Mouse (Mus musculus): ENCODE measurements at regions not wholly inside any gene's neighbourhood (a gene's known extent, or its start where the extent isn't known, plus 50 kb on each side); places are given as distances from the start of the nearest gene placed in this dataset.
A peak's percentile ranks its signal among the peaks of the same experiment; 100 is the strongest.

DNA sequence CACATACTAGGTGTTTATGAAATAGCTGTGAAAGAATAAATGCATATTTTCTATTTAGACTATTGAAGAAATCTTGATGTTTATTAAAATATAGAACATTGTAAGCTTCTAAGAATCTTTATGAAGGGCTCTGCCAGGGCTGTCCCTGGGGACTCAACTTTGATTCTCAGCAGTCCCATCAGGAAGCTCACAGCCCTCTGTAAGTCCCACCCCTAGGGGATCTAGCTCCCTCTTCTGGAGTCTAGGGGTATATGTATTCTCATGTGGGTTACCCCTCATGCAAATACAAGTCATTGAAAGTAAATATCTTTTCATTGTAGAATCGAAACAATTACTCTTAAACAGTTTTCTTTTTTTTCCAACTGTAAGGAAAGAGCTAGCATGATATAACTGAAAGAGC lies 521.6 kb downstream of the Nfib start:
- Histone ChIP-seq H3K27me3 (no peaks in the 10 kb centered on the region), H3K9me3 (replicated peaks) (no peaks in the 10 kb centered on the region), H3K36me3 (no peaks in the 10 kb centered on the region), H3K27ac (no peak overlapping the region), H3K4me2 (no peak overlapping the region), H3K4me3 (replicated peaks) (no peak overlapping the region), H3K9ac (no peak overlapping the region), H3K4me1 (no peaks in the 10 kb centered on the region)
- no peak for ATAC-seq (replicated peaks; ENCODE audit: low FRiP score)
- 77% methylated on average over 1 of the region's 1 CpGs for WGBS

DNA sequence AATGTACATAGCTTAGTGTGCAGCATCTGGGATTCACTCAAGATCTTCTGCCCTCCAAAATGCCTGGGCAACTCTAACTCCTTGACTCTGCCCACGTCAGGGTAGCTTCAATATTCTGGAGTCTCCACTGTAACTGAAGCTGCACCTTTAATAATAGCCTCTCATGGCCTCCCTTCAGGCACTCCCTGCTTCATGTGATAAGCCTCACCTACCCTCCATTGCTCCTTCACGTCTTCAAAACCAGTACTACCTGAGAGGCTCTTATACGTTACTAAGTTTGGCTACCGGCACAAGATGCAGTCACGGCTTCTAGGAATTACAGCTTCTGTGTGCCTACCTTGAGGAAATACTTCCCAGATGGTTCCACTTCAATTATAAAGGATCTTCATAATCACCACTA lies 527.4 kb downstream of the Nfib start:
- H3K4me3 ChIP-seq (replicated peaks), result no peak overlapping the region
- no peak overlapping the region for H3K27ac ChIP-seq
- peaks cover 5% of the 10 kb centered on the region; the same call in 1 of the 2 replicates for H3K4me1 ChIP-seq
- H3K9me3 ChIP-seq (replicated peaks), result no peaks in the 10 kb centered on the region
- WGBS, result 90% methylated on average over 5 of the region's 5 CpGs
- no peaks in the 10 kb centered on the region for H3K27me3 ChIP-seq
- no peaks in the 10 kb centered on the region for H3K36me3 ChIP-seq
- H3K4me2 ChIP-seq, result no peak overlapping the region
- no peak overlapping the region for H3K9ac ChIP-seq
- ATAC-seq (replicated peaks; ENCODE audit: low FRiP score), result no peak

DNA sequence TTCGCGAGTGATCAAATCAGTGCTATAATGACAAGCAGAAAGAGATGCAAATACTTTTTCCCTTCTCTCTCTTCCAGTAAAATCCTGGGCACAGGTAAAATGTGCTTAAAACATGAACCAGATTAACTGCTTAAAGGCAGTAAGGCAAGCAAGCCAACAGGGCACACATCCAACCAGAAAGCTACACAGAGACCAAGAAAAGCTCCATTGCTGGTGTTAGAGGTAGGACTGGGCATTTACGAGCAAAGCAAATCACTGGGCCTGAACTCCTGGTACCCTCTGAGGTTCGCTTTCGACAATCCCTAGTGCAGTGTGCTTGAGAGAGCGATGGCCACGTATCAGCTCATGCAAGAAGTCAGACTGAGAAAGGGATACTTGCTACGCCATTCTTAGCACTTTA lies 528.8 kb downstream of the Nfib start:
- Histone ChIP-seq H3K36me3 (no peaks in the 10 kb centered on the region), H3K27me3 (no peaks in the 10 kb centered on the region), H3K9me3 (replicated peaks) (no peaks in the 10 kb centered on the region), H3K4me1 (peaks cover 5% of the 10 kb centered on the region; the same call in 1 of the 2 replicates), H3K27ac (no peak overlapping the region), H3K9ac (no peak overlapping the region), H3K4me2 (no peak overlapping the region), H3K4me3 (replicated peaks) (no peak overlapping the region)
- WGBS, result 90% methylated on average over 8 of the region's 8 CpGs
- no peak for ATAC-seq (replicated peaks; ENCODE audit: low FRiP score)

DNA sequence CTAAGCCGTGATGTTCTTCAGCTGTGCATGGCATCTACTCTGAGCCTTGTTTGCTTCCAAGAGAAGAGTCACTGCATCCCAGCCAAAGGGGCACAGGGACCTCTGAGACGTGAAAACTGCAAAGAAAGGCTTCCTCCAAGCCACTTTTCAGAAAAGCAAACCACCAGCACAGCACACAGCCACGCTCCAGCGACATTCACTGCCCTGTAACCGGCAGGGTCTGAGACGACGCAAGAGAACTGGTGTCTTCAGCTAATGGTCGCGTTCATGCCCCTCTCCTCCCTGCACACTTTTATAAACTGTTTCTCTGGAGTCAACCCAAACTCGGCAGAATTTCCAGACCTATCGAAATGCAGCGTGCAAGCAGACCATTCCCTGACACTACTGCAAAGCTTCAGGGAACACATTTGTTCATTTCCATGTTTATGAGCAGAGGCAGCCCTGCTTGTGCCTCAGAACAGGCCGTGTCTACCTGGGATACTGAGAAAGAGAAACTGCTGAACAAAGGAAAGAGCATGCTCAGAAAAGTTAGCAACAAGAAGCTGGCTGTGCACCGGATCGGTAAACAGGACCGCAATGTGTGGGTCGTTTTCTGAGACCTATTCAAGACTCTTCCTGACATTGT lies 532.0 kb downstream of the Nfib start:
- no peaks in the 10 kb centered on the region for H3K9me3 ChIP-seq (replicated peaks)
- H3K36me3 ChIP-seq, result no peaks in the 10 kb centered on the region
- 58% methylated on average over 17 of the region's 17 CpGs for WGBS
- H3K4me1 ChIP-seq, result peaks cover 9% of the 10 kb centered on the region; the same call in 1 of the 2 replicates
- H3K27ac ChIP-seq, result peak overlapping the region; percentile 7; the same call in 1 of the 2 replicates
- no peak overlapping the region for H3K9ac ChIP-seq
- no peak overlapping the region for H3K4me2 ChIP-seq
- no peak for ATAC-seq (replicated peaks; ENCODE audit: low FRiP score)
- H3K4me3 ChIP-seq (replicated peaks), result no peak overlapping the region
- 0 out of 2 replicates have a peak, but pooled peaks cover 4% of the 10 kb centered on the region for H3K27me3 ChIP-seq

DNA sequence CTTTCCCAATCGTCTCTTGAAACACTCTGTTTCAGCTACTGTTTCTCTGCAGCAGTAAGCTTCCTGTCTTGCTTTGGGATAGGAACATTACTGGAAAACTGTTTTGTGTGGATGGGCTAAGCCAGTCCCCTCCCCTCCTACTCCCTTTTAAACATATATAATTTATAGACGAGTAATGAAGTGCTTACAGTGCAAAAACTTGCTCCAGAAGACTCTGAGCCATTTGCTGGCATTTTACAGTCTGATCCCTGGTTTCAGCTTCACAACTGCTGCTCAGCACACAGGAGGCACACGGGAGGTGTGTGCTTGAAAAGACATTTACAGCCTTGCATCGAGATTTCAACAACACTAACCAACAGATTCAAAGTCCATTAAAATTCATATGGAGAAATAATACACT lies 534.6 kb downstream of the Nfib start:
- H3K4me3 ChIP-seq (replicated peaks), result no peak overlapping the region
- no peak overlapping the region for H3K9ac ChIP-seq
- H3K4me2 ChIP-seq, result no peak overlapping the region
- H3K9me3 ChIP-seq (replicated peaks), result no peaks in the 10 kb centered on the region
- H3K36me3 ChIP-seq, result no peaks in the 10 kb centered on the region
- WGBS, result 29% methylated on average over 4 of the region's 4 CpGs
- H3K4me1 ChIP-seq, result peaks cover 11% of the 10 kb centered on the region; the same call in 1 of the 2 replicates
- peaks cover 11% of the 10 kb centered on the region; the same call in 1 of the 2 replicates for H3K27me3 ChIP-seq
- ATAC-seq (replicated peaks; ENCODE audit: low FRiP score), result no peak
- no peak overlapping the region for H3K27ac ChIP-seq

- H3K4me1 ChIP-seq, result 0 out of 2 replicates have a peak, but pooled peaks cover 6% of the 10 kb centered on the region
- no peak overlapping the region for H3K4me2 ChIP-seq
- H3K4me3 ChIP-seq (replicated peaks), result no peak overlapping the region
- no peak overlapping the region for H3K27ac ChIP-seq
- no peaks in the 10 kb centered on the region for H3K9me3 ChIP-seq (replicated peaks)
- 63% methylated on average over 5 of the region's 5 CpGs for WGBS
- H3K27me3 ChIP-seq, result peaks cover 16% of the 10 kb centered on the region; the same call in 1 of the 2 replicates
- no peaks in the 10 kb centered on the region for H3K36me3 ChIP-seq
- no peak overlapping the region for H3K9ac ChIP-seq
- ATAC-seq (replicated peaks; ENCODE audit: low FRiP score), result no peak
These were observed 537.5 kb downstream of the Nfib start for GRCm38 (mm10) chr4:82168032-82168431.

- no peak overlapping the region for H3K9ac ChIP-seq
- H3K9me3 ChIP-seq (replicated peaks), result no peaks in the 10 kb centered on the region
- no peak overlapping the region for H3K4me2 ChIP-seq
- H3K27ac ChIP-seq, result no peak overlapping the region
- H3K4me3 ChIP-seq (replicated peaks), result no peak overlapping the region
- ATAC-seq (replicated peaks; ENCODE audit: low FRiP score), result no peak
- 77% methylated on average over 5 of the region's 5 CpGs for WGBS
- H3K4me1 ChIP-seq, result 0 out of 2 replicates have a peak, but pooled peaks cover 6% of the 10 kb centered on the region
- no peaks in the 10 kb centered on the region for H3K36me3 ChIP-seq
- H3K27me3 ChIP-seq, result peaks cover 20% of the 10 kb centered on the region
These were observed 538.2 kb downstream of the Nfib start for GRCm38 (mm10) chr4:82167396-82167795.

- peaks cover 24% of the 10 kb centered on the region for H3K27me3 ChIP-seq
- 91% methylated on average over 1 of the region's 1 CpGs for WGBS
- H3K9ac ChIP-seq, result no peak overlapping the region
- no peaks in the 10 kb centered on the region for H3K9me3 ChIP-seq (replicated peaks)
- ATAC-seq (replicated peaks; ENCODE audit: low FRiP score), result no peak
- H3K4me2 ChIP-seq, result no peak overlapping the region
- H3K27ac ChIP-seq, result no peak overlapping the region
- H3K4me3 ChIP-seq (replicated peaks), result no peak overlapping the region
- no peaks in the 10 kb centered on the region for H3K36me3 ChIP-seq
- H3K4me1 ChIP-seq, result 0 out of 2 replicates have a peak, but pooled peaks cover 6% of the 10 kb centered on the region
These were observed 538.7 kb downstream of the Nfib start for GRCm38 (mm10) chr4:82166826-82167225.

DNA sequence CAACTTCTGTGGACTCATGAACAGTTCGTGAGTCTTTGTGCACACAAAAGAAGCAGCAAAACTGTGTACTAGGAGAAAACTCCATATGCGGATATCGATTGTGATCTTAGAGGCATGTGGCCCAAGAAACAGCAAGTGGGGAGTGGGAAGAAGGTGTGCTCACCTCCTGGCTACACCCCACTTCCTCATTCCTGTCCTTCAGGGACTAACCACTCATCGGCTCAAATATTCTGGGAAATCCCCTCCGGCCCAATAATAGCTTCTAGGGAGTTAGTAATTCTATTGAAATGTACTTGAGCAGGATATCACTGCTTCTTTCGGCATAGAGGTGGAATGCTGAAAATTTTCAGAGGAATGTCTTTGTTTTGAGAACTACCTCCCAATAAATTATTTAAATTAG lies 539.5 kb downstream of the Nfib start:
- no peaks in the 10 kb centered on the region for H3K36me3 ChIP-seq
- no peaks in the 10 kb centered on the region for H3K9me3 ChIP-seq (replicated peaks)
- no peak overlapping the region for H3K9ac ChIP-seq
- 71% methylated on average over 6 of the region's 6 CpGs for WGBS
- no peak overlapping the region for H3K4me2 ChIP-seq
- H3K27ac ChIP-seq, result no peak overlapping the region
- ATAC-seq (replicated peaks; ENCODE audit: low FRiP score), result no peak
- H3K4me1 ChIP-seq, result 0 out of 2 replicates have a peak, but pooled peaks cover 6% of the 10 kb centered on the region
- no peak overlapping the region for H3K4me3 ChIP-seq (replicated peaks)
- peaks cover 28% of the 10 kb centered on the region for H3K27me3 ChIP-seq

DNA sequence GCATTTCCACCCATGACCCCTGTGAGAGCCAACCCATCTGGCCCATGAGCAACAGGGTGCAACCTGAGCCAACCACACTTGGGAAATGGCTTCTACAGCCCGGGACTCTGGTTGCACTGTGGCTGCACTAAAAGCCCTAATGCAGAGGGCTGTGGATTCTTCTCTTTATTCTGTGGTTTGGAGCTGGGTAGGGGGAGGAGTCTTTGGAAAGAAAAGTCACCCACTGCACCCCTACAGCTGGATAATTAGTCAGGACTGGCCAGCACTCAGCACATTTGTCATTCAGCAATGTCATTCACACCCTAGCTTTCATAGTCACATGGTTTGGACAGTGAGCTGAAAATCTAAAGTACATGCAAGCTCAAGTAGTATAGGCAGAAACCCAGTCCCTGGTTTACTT lies 541.5 kb downstream of the Nfib start:
- WGBS, result 16% methylated on average over 1 of the region's 1 CpGs
- Histone ChIP-seq H3K27me3 (peaks cover 39% of the 10 kb centered on the region), H3K27ac (no peak overlapping the region), H3K9me3 (replicated peaks) (no peaks in the 10 kb centered on the region), H3K36me3 (no peaks in the 10 kb centered on the region), H3K9ac (no peak overlapping the region), H3K4me1 (0 out of 2 replicates have a peak, but pooled peaks cover 2% of the 10 kb centered on the region), H3K4me2 (no peak overlapping the region), H3K4me3 (replicated peaks) (no peak overlapping the region)
- ATAC-seq (replicated peaks; ENCODE audit: low FRiP score), result no peak

- Histone ChIP-seq H3K9ac (no peak overlapping the region), H3K27ac (no peak overlapping the region), H3K9me3 (replicated peaks) (no peaks in the 10 kb centered on the region), H3K4me2 (no peak overlapping the region), H3K36me3 (no peaks in the 10 kb centered on the region), H3K4me3 (replicated peaks) (no peak overlapping the region), H3K27me3 (peaks cover 47% of the 10 kb centered on the region), H3K4me1 (0 out of 2 replicates have a peak, but pooled peaks cover 2% of the 10 kb centered on the region)
- ATAC-seq (replicated peaks; ENCODE audit: low FRiP score), result no peak
- 59% methylated on average over 2 of the region's 2 CpGs for WGBS
These were observed 543.7 kb downstream of the Nfib start for GRCm38 (mm10) chr4:82161818-82162217.

- Histone ChIP-seq H3K36me3 (no peaks in the 10 kb centered on the region), H3K4me3 (replicated peaks) (no peak overlapping the region), H3K4me1 (0 out of 2 replicates have a peak, but pooled peaks cover 2% of the 10 kb centered on the region), H3K27me3 (peaks cover 49% of the 10 kb centered on the region), H3K27ac (no peak overlapping the region), H3K4me2 (no peak overlapping the region), H3K9ac (no peak overlapping the region), H3K9me3 (replicated peaks) (no peaks in the 10 kb centered on the region)
- ATAC-seq (replicated peaks; ENCODE audit: low FRiP score), result no peak
- 88% methylated on average over 2 of the region's 2 CpGs for WGBS
These were observed 544.3 kb downstream of the Nfib start for GRCm38 (mm10) chr4:82161232-82161631.

DNA sequence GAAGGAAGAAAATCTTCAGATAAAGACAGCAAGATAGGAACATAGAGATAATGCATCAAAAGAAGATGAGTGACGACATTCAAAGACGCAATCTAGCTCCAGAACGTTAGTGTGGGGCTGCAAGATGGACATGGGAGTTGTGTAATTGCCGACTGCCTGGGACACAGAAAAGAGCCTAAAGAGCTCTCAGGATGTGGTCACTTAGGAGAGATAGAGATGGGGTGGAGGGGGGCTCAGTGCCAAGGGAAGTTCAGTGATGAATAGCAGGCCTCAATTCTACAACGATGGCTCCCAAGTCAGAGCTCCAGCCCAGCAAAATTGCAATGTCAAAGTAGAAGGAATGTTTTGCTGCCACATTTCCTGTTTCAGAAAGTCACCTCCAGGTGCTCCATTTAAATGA lies 545.3 kb downstream of the Nfib start:
- Histone ChIP-seq H3K27ac (no peak overlapping the region), H3K36me3 (no peaks in the 10 kb centered on the region), H3K4me2 (no peak overlapping the region), H3K27me3 (peaks cover 55% of the 10 kb centered on the region), H3K9ac (no peak overlapping the region), H3K4me3 (replicated peaks) (no peak overlapping the region), H3K9me3 (replicated peaks) (no peaks in the 10 kb centered on the region), H3K4me1 (no peaks in the 10 kb centered on the region)
- WGBS, result 83% methylated on average over 5 of the region's 5 CpGs
- no peak for ATAC-seq (replicated peaks; ENCODE audit: low FRiP score)

All from kidney, embryonic 15.5 days (tissue).